Mouse (Mus musculus) ES-Bruce4 (cell line): Measurements from ENCODE around the gene Tcf21. TPM values are rescaled to one million over a fixed set of nuclear protein-coding genes. Genes with fewer than 3 reads are reported as not detected.
A peak's percentile ranks its signal among the peaks of the same experiment; 100 is the strongest.

ENCODE experiments used
- H3K27ac ChIP-seq: 2 replicates; pipeline ENCODE4 v1.5.1; 2012; ENCODE audit warnings: low read length, inconsistent platforms; ENCODE audit not compliant: insufficient read depth
- H3K27me3 ChIP-seq: 2 replicates; pipeline ENCODE4 v1.6.1; 2012; ENCODE audit warnings: mild to moderate bottlenecking, low read length, inconsistent platforms; ENCODE audit not compliant: control insufficient read depth, poor library complexity, insufficient read depth, severe bottlenecking
- H3K36me3 ChIP-seq: 2 replicates; pipeline ENCODE4 v1.6.1; 2012; ENCODE audit warnings: inconsistent platforms, mild to moderate bottlenecking, low read length, moderate library complexity; ENCODE audit not compliant: control insufficient read depth, poor library complexity, insufficient read depth, severe bottlenecking
- H3K4me1 ChIP-seq: one replicate; pipeline ENCODE4 v1.8.1; 2011; ENCODE audit warnings: low read length; ENCODE audit not compliant: control insufficient read depth, insufficient read depth
- H3K4me3 ChIP-seq: 2 replicates; pipeline ENCODE4 v1.5.1; 2011; ENCODE audit warnings: low read depth, mild to moderate bottlenecking, low read length
- H3K9ac ChIP-seq: 2 replicates; pipeline ENCODE4 v1.6.1; 2012; ENCODE audit warnings: low read depth, mild to moderate bottlenecking, inconsistent platforms; ENCODE audit not compliant: poor library complexity, severe bottlenecking
- H3K9me3 ChIP-seq: replicated peaks from 2 replicates; pipeline ENCODE4 v1.6.1; 2012; ENCODE audit warnings: mild to moderate bottlenecking, low read length, inconsistent platforms; ENCODE audit not compliant: control insufficient read depth, poor library complexity, insufficient read depth, severe bottlenecking
- CTCF ChIP-seq: IDR thresholded peaks from one replicate; pipeline ENCODE4 v1.8.1; 2011; ENCODE audit warnings: low read depth, low read length
- EP300 ChIP-seq: IDR thresholded peaks from 2 replicates; pipeline ENCODE4 v1.6.1; 2011; ENCODE audit warnings: low read depth, low read length; ENCODE audit not compliant: insufficient read depth
- POLR2A ChIP-seq: IDR thresholded peaks from one replicate; pipeline ENCODE4 v1.8.1; 2011; ENCODE audit warnings: low read length; ENCODE audit not compliant: insufficient read depth
- polyA plus RNA-seq: library from polyadenylated mRNA; stranded (reverse); fragments of >200 nt; gene quantifications from 2 replicates; pipeline ENCODE4 v1.2.4, GENCODE M21; 2011; ENCODE audit warnings: low read depth; ENCODE audit not compliant: missing spikeins, insufficient read depth, insufficient read length

Gene Tcf21
- polyA plus RNA-seq, 1 experiment = not detected

GRCm38 (mm10) chr10:22844731-22845130, 24.8 kb upstream of the Tcf21 start:
- TF ChIP-seq POLR2A (no peak), CTCF (no peak), EP300 (no peak)
- Histone ChIP-seq H3K4me1 (no peaks in the 10 kb centered on the region), H3K4me3 (no peak overlapping the region), H3K36me3 (no peaks in the 10 kb centered on the region), H3K27ac (no peak overlapping the region), H3K9ac (no peak overlapping the region), H3K9me3 (no peaks in the 10 kb centered on the region), H3K27me3 (no peaks in the 10 kb centered on the region; the same call in 1 of the 2 replicates)

DNA sequence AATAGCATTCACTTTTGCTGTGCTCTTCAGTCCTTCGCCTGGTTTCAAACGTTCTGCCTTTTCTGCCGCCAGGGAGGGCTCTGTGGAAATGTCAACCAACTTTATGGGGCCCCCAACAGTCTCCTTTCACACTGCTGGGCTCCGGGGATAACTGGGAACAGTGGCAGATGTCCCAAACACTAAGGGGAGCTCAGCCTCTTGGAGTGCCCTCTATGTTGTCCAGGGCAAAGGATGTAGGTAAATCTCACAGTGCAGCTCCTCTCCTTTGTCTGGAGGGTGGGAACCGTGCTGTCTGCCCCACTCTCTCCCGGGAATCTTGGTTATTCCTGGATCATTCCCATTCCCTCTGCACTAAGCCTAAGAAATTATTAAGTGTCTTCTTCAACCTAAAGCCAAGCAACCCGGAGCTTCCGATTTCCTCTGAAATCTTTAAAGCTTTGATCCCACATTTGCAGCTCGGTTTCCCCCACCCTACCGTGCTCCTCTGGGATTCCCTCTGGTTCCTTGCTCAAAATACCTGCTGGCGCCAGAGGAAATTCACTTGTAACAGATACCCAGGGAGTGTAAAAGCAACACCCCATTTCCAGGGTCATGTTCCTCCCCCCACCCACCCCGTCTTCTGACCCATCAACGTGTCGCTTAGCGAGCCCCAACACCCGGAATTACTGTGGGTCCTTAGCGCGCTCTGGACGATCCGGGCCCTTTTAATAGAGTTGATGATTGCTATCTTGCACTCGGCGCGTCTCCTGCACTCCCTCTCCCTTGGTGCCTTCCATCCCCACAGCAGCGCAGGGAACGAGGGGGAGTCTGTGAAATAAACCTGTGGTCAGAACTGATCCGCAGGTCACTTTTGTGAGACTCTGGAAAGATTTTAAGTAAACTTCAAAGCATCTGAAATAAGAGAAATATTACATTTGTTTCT, 23.7 kb upstream of the Tcf21 start:
- Histone ChIP-seq H3K9ac (no peak overlapping the region; the same call in 1 of the 2 replicates), H3K4me3 (peak overlapping the region; percentile 51; the same call in 1 of the 2 replicates), H3K27me3 (no peaks in the 10 kb centered on the region; the same call in 1 of the 2 replicates), H3K36me3 (no peaks in the 10 kb centered on the region), H3K9me3 (no peaks in the 10 kb centered on the region), H3K4me1 (no peaks in the 10 kb centered on the region), H3K27ac (no peak overlapping the region)
- no peak for TF ChIP-seq POLR2A
- no peak for TF ChIP-seq CTCF

DNA sequence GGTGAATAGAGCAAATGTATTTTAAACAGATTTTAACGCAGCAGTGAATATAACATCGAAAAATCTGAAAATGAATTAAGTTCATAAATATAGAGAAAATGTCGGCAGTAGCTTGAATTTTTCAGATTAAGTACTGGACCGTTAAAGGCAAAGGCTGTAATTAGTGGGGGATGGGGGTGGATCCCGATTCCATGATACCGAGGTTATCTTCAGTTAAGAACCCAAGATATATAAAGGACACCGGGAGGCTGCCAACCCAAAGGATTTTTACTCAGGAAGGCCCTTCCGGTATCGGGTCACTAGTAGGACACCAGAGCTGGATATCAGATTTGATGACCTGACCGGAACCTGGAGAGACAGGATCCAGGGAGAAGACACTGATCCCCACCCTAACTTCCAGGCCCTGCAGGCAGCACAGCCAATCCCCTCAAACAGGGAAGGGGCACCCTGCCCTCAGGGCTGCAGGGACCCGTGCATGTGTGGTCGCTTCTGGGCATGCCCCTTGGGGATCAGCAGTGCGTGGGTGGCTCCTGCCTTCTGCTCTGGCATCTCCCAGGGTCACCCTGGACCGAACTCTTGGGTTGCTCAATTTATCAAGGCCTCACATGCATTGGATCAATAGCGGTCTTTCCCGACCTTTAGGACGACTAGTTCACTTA, 22.9 kb upstream of the Tcf21 start:
- H3K36me3 ChIP-seq = no peaks in the 10 kb centered on the region
- H3K9ac ChIP-seq = no peak overlapping the region
- H3K4me3 ChIP-seq = no peak overlapping the region
- H3K27me3 ChIP-seq = no peaks in the 10 kb centered on the region; the same call in 1 of the 2 replicates
- H3K27ac ChIP-seq = no peak overlapping the region
- H3K4me1 ChIP-seq = no peaks in the 10 kb centered on the region
- TF ChIP-seq CTCF (no peak), EP300 (no peak), POLR2A (no peak)
- H3K9me3 ChIP-seq = no peaks in the 10 kb centered on the region

DNA sequence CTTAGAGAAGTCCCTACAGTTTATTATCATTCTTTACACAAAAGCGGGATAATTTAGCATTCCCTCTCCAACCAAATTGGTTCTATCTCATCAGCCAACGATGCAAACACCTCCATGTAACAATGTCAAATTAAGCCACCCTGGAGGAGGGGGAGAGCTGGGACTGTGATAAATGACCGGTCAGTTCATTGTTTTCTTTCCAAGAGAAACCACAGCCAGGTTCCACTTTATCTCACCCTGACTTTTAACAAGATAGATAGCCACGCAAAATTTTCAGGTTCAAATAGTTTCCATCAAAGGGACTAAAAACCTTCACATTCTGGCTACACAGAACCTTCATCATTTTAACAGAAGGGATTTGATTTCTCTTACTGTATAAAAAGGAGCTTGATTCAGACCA, 22.1 kb upstream of the Tcf21 start:
- no peaks in the 10 kb centered on the region for H3K9me3 ChIP-seq
- TF ChIP-seq POLR2A = no peak
- no peak for TF ChIP-seq CTCF
- TF ChIP-seq EP300 = no peak
- no peaks in the 10 kb centered on the region; the same call in 1 of the 2 replicates for H3K27me3 ChIP-seq
- H3K9ac ChIP-seq = no peak overlapping the region
- no peak overlapping the region for H3K27ac ChIP-seq
- H3K36me3 ChIP-seq = no peaks in the 10 kb centered on the region
- H3K4me3 ChIP-seq = no peak overlapping the region
- H3K4me1 ChIP-seq = no peaks in the 10 kb centered on the region

- no peaks in the 10 kb centered on the region for H3K36me3 ChIP-seq
- TF ChIP-seq CTCF (no peak), POLR2A (no peak), EP300 (no peak)
These were observed 6.3 kb upstream of the Tcf21 start for GRCm38 (mm10) chr10:22826244-22826643.

DNA sequence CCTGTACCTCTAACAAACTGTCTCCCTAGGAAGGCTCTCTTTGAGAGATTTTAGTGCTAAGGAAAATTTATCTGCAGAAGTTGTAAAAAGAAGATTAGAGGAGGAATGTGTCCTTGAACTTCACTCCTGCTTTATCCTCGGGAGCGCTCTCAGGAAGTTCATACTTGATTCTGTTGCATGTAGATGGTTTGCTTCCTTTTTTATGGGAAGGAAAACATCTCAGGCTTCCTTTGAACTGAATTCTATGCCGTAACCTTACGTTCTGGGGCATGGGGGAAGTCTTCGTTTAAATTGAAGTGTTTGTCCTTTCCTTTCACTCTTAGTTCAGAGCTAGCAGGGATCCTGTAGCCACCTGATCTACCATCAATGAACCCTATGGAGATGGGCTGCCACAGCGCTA, 2.9 kb upstream of the Tcf21 start:
- Histone ChIP-seq H3K4me1 (no peaks in the 10 kb centered on the region), H3K36me3 (no peaks in the 10 kb centered on the region), H3K9me3 (no peaks in the 10 kb centered on the region), H3K9ac (no peak overlapping the region), H3K27me3 (peaks cover 8% of the 10 kb centered on the region), H3K27ac (no peak overlapping the region), H3K4me3 (no peak overlapping the region)
- TF ChIP-seq CTCF (no peak), POLR2A (no peak), EP300 (no peak)

More at GRCm38 (mm10) chr10:22826244-22826643, 6.3 kb upstream of the Tcf21 start:
- Histone ChIP-seq H3K27me3 (peaks cover 2% of the 10 kb centered on the region), H3K9ac (no peak overlapping the region), H3K4me1 (no peaks in the 10 kb centered on the region), H3K27ac (no peak overlapping the region), H3K4me3 (no peak overlapping the region), H3K9me3 (no peaks in the 10 kb centered on the region)
